Mouse (Mus musculus): ENCODE measurements around the gene Gm13124. TPM values are rescaled to one million over a fixed set of nuclear protein-coding genes. Genes with fewer than 3 reads are reported as not detected.
"Not testable (repeated sequence)": the region's sequence is repeated elsewhere in the genome, so short reads cannot be mapped to it uniquely, and the experiment has no call there.

Gene Gm13124
- not detected for total RNA-seq (2021)

DNA sequence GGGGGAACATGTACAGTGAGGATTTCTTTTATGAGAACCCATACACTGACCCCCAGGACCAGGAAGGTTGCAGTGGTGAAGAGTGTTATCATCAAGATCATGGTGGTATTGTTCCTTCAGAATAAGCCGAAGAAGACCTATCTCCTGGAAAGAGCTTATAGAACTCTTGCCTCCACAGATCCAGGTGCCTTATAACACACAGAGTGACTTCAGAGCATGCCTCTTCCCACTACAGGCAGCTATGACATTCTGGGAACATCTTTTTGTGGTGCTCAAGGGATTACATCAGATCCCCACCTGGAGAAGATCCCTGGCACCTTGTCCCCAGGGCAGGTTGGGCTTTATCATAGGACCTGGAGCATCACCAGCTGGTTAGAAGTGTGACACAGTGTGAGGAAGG, at the start of gene Gm13124:
TSS of gene Gm13124 (minus strand) at position 101 of the 400 bp plus-strand sequence.
- no peak for DNase-seq
- intact Hi-C loops (cut with DNase I), result no loop called here

DNA sequence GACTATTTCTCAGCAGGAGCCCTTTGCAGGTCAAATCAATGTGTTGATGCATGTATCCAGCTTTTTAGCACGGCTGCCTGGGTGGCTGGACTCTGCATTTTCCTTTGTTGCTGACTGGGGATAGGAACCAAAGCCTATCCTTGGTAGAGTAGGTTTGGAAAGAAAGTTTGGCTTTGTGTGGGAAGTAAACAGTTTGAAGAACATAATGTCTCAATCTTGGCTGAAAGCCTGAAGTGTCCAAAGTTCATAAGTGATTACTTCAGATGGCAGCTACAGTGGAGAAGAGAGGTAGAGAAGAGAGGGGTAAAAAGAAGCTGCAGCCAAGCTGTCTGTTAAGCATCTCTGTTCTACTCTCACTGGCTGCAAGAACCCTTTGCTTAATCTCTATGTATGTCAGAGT, 49.7 kb upstream of the Gm13124 start:
- intact Hi-C loops (cut with DNase I), result no loop called here
- no peak for DNase-seq

DNA sequence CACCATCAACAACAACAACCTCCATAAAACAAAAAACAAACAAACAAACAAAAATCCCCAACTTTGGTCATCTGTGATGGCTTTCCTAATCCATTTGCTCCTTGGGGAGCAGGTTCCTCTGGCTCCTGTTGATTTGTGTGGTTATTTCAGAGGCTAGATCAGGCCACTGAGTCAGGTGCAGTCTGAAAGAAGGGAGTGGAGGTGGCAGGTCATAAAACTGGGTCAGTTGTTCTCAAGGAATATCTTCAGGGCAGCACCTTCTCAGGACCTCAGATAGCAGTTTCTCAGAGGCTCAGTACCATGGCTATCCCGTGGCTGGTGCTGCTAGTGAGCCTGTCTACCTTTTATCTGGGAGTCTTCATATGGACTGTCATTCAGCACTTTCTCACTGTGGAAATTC, 48.5 kb upstream of the Gm13124 start, which contains the start of gene Aadacl4:
TSS of gene Aadacl4 (plus strand) at position 301 of the 400 bp plus-strand sequence.
- intact Hi-C loops (cut with DNase I), result no loop called here
- DNase-seq, result no peak

DNA sequence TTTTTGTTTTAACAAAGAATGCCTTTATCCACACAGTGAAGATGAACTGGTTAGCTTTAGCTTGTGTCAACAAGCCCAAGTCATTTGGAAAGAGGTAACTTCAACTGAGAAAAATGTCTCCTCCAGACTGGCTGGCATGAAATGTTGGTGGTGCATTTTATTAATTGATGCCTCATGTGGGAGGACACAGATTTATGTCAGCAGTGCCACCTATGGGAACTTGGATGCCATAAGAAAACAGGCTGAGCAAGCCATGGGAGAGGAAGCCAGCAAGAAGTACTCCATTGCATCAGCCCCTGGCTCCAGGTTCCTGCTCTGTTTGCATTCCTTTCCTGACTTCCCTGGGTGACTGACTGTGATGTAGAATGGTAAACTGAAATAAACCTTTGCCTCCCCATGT, 27.9 kb upstream of the Gm13124 start:
- intact Hi-C loops (cut with DNase I), result loop anchor here (5.0 kb wide), 1 partner anchor 50 kb away; no protein-coding TSS in a partner anchor
- no peak for DNase-seq

DNA sequence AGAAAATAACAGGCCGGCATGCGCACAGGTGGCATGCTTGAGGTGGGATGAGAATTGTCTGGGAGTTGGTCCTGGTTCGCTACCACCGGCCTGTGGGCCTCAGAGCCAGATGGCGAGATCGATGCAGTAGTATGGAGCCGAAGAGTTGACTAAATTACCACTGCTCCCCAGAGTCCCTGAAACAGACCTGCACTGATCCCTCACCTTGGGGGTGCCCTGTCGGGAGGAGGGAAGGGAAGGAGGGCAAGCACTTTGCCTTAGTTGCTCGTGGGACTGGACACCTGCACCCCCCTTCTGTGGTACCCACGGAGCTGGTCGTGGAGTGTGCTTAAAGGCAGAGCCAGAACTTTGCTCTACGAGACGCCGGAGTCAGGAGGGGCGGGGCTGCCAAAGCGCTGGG, 21.3 kb upstream of the Gm13124 start:
- DNase-seq; intact Hi-C loops (cut with DNase I): not testable (repeated sequence)

DNA sequence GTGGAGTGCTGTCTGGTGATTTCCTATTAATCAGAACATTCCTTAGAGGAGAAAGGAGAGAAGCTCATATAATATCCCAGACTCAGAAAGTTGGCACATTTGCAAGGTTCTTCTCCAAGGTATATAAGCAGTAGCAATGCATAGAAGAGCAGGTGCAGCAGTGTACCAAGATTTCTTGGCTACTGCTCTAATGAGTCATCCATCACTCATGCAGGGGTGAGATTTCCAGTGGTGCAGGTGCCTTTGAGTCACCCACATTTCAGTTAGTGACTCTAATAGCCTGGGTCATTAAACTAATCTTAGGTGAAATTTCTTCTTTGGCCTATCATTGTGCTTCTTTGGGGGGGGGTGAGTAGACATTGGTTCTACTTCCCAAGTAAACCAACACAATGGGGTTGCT, 2.8 kb upstream of the Gm13124 start:
- no peak for DNase-seq
- intact Hi-C loops (cut with DNase I), result no loop called here

DNA sequence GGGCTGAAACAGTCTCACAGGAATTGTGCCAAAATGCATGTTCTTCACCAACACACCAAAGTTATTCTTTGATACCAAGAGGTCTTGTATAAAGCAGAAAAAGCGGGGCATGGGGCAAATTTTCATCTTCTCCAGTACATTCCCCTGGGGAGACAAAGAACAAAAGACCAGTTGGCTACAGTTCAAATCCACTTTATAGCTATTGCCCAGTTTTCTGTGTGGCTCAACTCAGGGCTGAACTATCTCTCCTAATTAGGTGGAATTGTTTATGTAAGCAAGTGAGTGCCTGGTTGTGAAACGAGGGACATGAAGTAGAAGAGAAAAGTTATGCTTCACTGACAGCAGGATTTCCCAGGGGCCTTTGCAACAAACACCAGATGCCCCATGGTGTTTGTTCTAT, 3.7 kb downstream of the Gm13124 start:
- intact Hi-C loops (cut with DNase I), result no loop called here

DNA sequence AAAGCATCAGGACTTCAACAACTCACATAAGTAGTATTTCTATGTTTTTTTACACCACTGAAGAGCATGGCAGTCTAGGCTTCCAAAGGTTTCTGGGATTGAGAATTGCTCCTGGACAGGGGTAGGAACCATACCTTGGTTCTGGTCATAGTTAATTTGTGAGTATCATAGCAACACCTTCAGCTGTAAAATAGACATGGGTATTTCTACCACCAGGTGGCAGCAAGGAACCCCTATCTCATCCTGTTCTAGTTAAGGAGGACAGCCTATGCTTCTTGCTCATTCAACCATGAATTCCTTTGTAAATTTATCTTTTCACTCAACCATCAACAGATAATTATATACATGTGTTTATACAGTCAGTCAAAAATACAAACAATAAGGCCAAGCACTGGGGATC, 5.1 kb downstream of the Gm13124 start:
- no peak for DNase-seq
- intact Hi-C loops (cut with DNase I), result no loop called here

More for the DNA sequence above, 3.7 kb downstream of the Gm13124 start:
- DNase-seq, result no peak

DNA sequence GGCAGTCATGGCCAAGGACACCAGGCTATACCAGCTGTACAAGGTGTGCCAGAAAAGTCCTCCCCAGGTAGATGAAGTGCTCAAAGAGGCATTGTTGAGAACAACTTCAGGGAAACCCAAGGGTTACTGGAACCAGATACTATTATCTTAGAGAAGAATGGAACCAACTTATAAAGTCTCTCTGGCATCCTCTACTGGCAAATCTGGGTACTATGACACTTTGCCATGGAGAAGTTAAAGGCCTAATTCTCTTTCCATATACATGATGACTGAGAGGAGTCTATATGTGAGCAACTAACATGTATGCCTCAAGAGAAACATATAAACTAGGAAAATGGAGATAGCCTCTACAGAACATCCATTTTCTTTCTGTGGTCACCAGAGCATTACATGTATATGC, 13.8 kb downstream of the Gm13124 start:
- intact Hi-C loops (cut with DNase I), result no loop called here
- no peak for DNase-seq

DNA sequence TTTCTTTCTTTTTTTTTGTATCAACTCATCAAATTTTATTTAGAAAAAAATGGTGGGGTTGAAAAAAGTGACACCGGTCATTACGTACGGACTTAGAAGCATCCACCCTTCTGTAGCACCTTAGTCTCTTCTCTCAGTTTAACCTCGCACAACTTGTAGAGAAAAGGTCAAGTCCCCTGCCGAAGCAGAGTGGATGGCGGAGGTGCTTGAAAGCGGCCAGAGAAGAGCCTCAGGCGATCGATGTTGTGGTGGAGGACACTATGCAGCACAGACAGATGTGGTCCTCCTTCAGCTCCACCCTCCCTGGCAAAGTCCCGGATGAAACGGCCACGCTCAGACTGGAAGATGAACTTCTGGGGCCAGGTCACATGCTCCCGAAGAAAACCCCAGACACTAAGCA, 19.6 kb downstream of the Gm13124 start:
- intact Hi-C loops (cut with DNase I); DNase-seq: not testable (repeated sequence)

DNA sequence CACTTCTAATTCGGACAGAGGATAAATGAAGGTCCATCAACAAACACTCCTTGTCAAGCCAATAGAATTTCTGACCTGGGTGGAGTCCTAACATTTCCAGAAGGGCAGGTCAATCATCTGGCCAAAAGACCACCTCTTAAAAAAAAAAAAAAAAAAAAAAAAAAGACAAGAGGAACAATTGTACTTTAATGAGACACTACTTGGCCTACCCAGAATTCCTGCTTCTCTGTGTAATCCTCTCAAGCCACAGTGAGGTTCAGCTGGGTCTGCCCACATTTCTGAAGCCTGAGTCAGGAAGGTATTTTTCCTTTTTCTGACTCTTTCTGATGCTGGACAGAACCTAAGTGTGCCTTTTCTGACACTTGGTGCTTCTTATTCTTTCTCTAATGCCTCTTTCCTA, 20.2 kb downstream of the Gm13124 start:
- DNase-seq, result no peak
- intact Hi-C loops (cut with DNase I), result no loop called here

DNA sequence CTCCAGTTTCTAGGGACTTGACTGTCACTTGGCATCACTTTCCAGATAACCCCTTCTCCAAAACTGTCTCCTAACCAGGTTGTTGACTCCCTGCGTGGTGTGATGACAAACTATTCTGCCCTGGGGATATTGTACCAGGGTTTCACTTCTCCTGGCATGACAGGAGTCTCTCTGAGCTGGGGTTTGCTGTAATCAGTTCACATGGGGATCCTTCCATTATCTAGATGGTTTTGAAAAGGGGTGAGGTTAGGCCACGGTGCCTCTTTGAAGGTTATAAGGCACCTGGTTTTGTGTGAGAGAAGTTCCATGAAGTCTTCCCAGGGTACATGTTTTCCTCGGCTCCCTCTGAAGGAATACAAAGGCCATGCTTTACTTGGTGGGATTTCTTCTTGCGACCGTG, 45.4 kb downstream of the Gm13124 start, which contains the start of gene 9430007A20Rik:
TSS of gene 9430007A20Rik (plus strand) at position 301 of the 400 bp plus-strand sequence.
- no peak for DNase-seq
- intact Hi-C loops (cut with DNase I), result no loop called here

DNA sequence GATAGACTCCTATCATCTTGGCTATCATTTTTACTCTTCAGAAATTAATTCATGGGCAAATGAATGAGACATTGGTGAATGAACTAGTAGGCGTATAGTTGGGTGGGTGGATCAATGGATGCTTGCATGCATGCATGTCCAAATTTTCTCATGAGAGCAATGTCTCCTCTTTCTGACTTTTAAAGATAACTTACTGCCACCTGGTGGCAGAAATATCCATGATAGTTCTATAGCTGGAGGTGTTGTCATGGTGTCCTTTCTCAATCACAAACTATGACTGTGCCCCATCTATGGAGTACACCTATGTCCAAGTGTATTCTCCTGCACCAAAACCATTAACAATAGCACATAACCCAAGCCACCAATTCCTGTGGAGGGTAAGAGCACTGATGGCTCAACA, 58.4 kb downstream of the Gm13124 start:
- intact Hi-C loops (cut with DNase I), result no loop called here
- no peak for DNase-seq

Other genes with a start within 250 kb of the Gm13124 start
- gene Gm13128, start 234.9 kb downstream of the Gm13124 start, total RNA-seq (2021), result not detected
- not detected for gene Gm13119, start 207.2 kb downstream of the Gm13124 start, total RNA-seq (2021)
- not detected for gene Pramef20, start 187.2 kb downstream of the Gm13124 start, total RNA-seq (2021)
- not detected for gene Pramef12, start 156.7 kb downstream of the Gm13124 start, total RNA-seq (2021)
- not detected for gene 1700012P22Rik, start 126.4 kb downstream of the Gm13124 start, total RNA-seq (2021)
- gene Gm9944, start 111.8 kb downstream of the Gm13124 start, total RNA-seq (2021), result not detected
- gene Aadacl3, start 101.4 kb downstream of the Gm13124 start, total RNA-seq (2021), result not detected
- gene 9430007A20Rik, start 45.3 kb downstream of the Gm13124 start, total RNA-seq (2021), result not detected
- gene Aadacl4, start 48.6 kb upstream of the Gm13124 start, total RNA-seq (2021), result not detected
- gene Gm436, start 121.2 kb upstream of the Gm13124 start, total RNA-seq (2021), result not detected
- not detected for gene Gm13178, start 156.3 kb upstream of the Gm13124 start, total RNA-seq (2021)
- gene Gm438, start 221.4 kb upstream of the Gm13124 start, total RNA-seq (2021), result not detected

Measured in heart, postnatal 36 days (tissue).